Mouse (Mus musculus) liver, embryonic 14.5 days (tissue): ENCODE results near the gene Cnpy2.

ENCODE experiments used
- CTCF ChIP-seq: IDR thresholded peaks from 2 replicates; pipeline ENCODE4 v1.5.1; 2016; ENCODE audit warnings: antibody characterized with exemption, low read depth, control low read depth
- EP300 ChIP-seq: IDR thresholded peaks from 2 replicates; pipeline ENCODE4 v1.6.1; 2016; ENCODE audit warnings: antibody characterized with exemption, low read depth

- TF ChIP-seq CTCF (no peak), EP300 (no peak)
Measured at GRCm38 (mm10) chr10:128337306-128338181, 15.3 kb downstream of the Cnpy2 start, which contains the start of gene Cs.
